8 mouse cellular contexts compared by ENCODE assay signal in genomic region chr6:90988648-90989317, GRCm38 (mm10). TPM values are rescaled to one million over a fixed set of nuclear protein-coding genes. Genes with fewer than 3 reads are reported as not detected.
DNase-seq lines count a peak whose midpoint lies in the region; ATAC-seq and TF ChIP-seq lines count a peak whose summit lies in the region.

Gene Iqsec1, minus strand, starts transcription at chr6:90988685.

- peak within 1 kb of the TSS; percentile 74 for H3K9ac ChIP-seq in hindbrain, embryonic 11.5 days (ENCODE audit: low read depth, low read length)
- peak within 1 kb of the TSS; percentile 70 for H3K9ac ChIP-seq in lung, embryonic 16.5 days (ENCODE audit: low read length)

- peak; percentile 93 for DNase-seq in Muller cell, postnatal 12 days (ENCODE audit: inconsistent ontology term)
- DNase-seq in cerebellum, postnatal 10 days, result peak; percentile 88 to 92
- peak; percentile 85 for DNase-seq in frontal cortex, postnatal 10 days (ENCODE audit: low spot score in 2 of 2)
- DNase-seq in hindbrain, embryonic 11.5 days (ENCODE audit: low spot score), result peak; percentile 98
- peak; percentile 90 for DNase-seq in layer of hippocampus, adult 9-11 months
- peak; percentile 82 for DNase-seq in ovary, adult 18-20 months (ENCODE audit: low spot score)
- DNase-seq in thymus, adult 2 months, result peak; percentile 80

- peaks cover 6% of the 10 kb centered on the region; the same call in 1 of the 2 replicates for H3K4me1 ChIP-seq in hindbrain, embryonic 11.5 days (replicated peaks; ENCODE audit: control insufficient read depth, insufficient read depth, low read length)
- peaks cover 25% of the 10 kb centered on the region for H3K4me1 ChIP-seq in lung, embryonic 16.5 days (replicated peaks; ENCODE audit: control insufficient read depth, insufficient read depth, low read length)
- peaks cover 15% of the 10 kb centered on the region for H3K4me1 ChIP-seq in thymus, adult 2 months (replicated peaks; ENCODE audit: control insufficient read depth, insufficient read depth, low read length)

- peak; percentile 96 for ATAC-seq in hindbrain, embryonic 11.5 days (ENCODE audit: low FRiP score)
- ATAC-seq in lung, embryonic 16.5 days (ENCODE audit: low read depth), result peak; percentile 95

- H3K27ac ChIP-seq in hindbrain, embryonic 11.5 days (ENCODE audit: low read depth, low read length), result peak within 1 kb of the TSS; percentile 56; the same call in 1 of the 2 replicates
- peak within 1 kb of the TSS; percentile 71 for H3K27ac ChIP-seq in lung, embryonic 16.5 days (ENCODE audit: low read length)
- H3K27ac ChIP-seq in thymus, adult 2 months (ENCODE audit: control insufficient read depth, insufficient read depth, low read length), result no peak within 1 kb of the TSS

- peak within 1 kb of the TSS; percentile 100 for H3K4me2 ChIP-seq in hindbrain, embryonic 11.5 days (replicated peaks; ENCODE audit: low read depth, low read length)
- H3K4me2 ChIP-seq in lung, embryonic 16.5 days (ENCODE audit: low read depth, low read length), result peak within 1 kb of the TSS; percentile 100

- TF ChIP-seq CTCF in thymus, adult 2 months (IDR thresholded peaks at IDR 0.05; ENCODE audit: borderline replicate concordance, control insufficient read depth, extremely low read depth, insufficient read depth, low read length, poor library complexity), result no peak

- WGBS in hindbrain, embryonic 11.5 days, result 1% methylated on average over 27 of the region's 39 CpGs
- 0% methylated on average over 31 of the region's 39 CpGs for whole genome bisulfite sequencing in lung, embryonic 16.5 days
- WGBS in thymus, adult 2 months, result 11% methylated on average over 33 of the region's 39 CpGs

- H3K36me3 ChIP-seq in hindbrain, embryonic 11.5 days (ENCODE audit: control insufficient read depth, insufficient read depth, low read length), result no peaks in the 10 kb centered on the region
- H3K36me3 ChIP-seq in lung, embryonic 16.5 days (ENCODE audit: control insufficient read depth, insufficient read depth, low read length), result no peaks in the 10 kb centered on the region
- H3K36me3 ChIP-seq in thymus, adult 2 months (ENCODE audit: control insufficient read depth, insufficient read depth, low read length), result no peaks in the 10 kb centered on the region

- no peaks in the 10 kb centered on the region for H3K9me3 ChIP-seq in hindbrain, embryonic 11.5 days (ENCODE audit: control insufficient read depth, low read length)
- H3K9me3 ChIP-seq in lung, embryonic 16.5 days (ENCODE audit: control insufficient read depth, low read length), result peaks cover 2% of the 10 kb centered on the region; the same call in 1 of the 2 replicates

- peak within 1 kb of the TSS; percentile 70 for H3K4me3 ChIP-seq in hindbrain, embryonic 11.5 days (ENCODE audit: low read depth, low read length)
- H3K4me3 ChIP-seq in lung, embryonic 16.5 days (ENCODE audit: low read length), result peak within 1 kb of the TSS; percentile 73
- peak within 1 kb of the TSS; percentile 31 for H3K4me3 ChIP-seq in thymus, adult 2 months (ENCODE audit: control insufficient read depth, insufficient read depth, low read length)

- H3K27me3 ChIP-seq in hindbrain, embryonic 11.5 days (ENCODE audit: control insufficient read depth, insufficient read depth, low read length), result peaks cover 4% of the 10 kb centered on the region
- H3K27me3 ChIP-seq in lung, embryonic 16.5 days (ENCODE audit: control insufficient read depth, insufficient read depth, low read depth, low read length), result no peaks in the 10 kb centered on the region
- peaks cover 12% of the 10 kb centered on the region for H3K27me3 ChIP-seq in thymus, adult 2 months (ENCODE audit: control insufficient read depth, insufficient read depth, low read length)

- TF ChIP-seq POLR2A in thymus, adult 2 months (IDR thresholded peaks at IDR 0.05; ENCODE audit: control insufficient read depth, extremely low read depth, insufficient read depth, low read length, poor library complexity), result no peak

RNA-seq across cellular contexts. Expression of gene Iqsec1, which starts in this region (rescaled TPM):
- polyA plus RNA-seq in hindbrain, embryonic 11.5 days (2014; fragmentation: Nextera tagmentation; extraction: Ambion mirVana), result 18.5 and 22.4 TPM in 2 replicates
- polyA plus RNA-seq in lung, embryonic 16.5 days (2015; fragmentation: Nextera tagmentation; extraction: Ambion mirVana), result 11.7 and 11.9 TPM in 2 replicates
- 124 and 178 TPM in 2 replicates for polyA plus RNA-seq in thymus, adult 2 months (2012; rRNA removed)
